Mouse (Mus musculus) MEL (cell line): ENCODE data around the gene Rtf1. TPM values are rescaled to one million over a fixed set of nuclear protein-coding genes. Genes with fewer than 3 reads are reported as not detected.
A peak's percentile ranks its signal among the peaks of the same experiment; 100 is the strongest.

ENCODE experiments used
- DNase-seq: peaks from one replicate; pipeline ENCODE4 v3.0.0; 2011; ENCODE audit warnings: low read depth, low spot score
- H3K27ac ChIP-seq: 2 replicates; pipeline ENCODE4 v1.5.1; 2012; ENCODE audit warnings: low read depth, mild to moderate bottlenecking, control low read depth, low read length, moderate library complexity; ENCODE audit not compliant: control insufficient read depth
- H3K27me3 ChIP-seq, 2 experiments: fragments of 150-350 bp in 1 of 2; sonication (generic) in 1 of 2; 2 replicates each; pipeline ENCODE4 v1.6.1; 2012; ENCODE audit warnings: low read length in 2 of 2, mild to moderate bottlenecking in 2 of 2, improper control_type of control experiment in 1 of 2, moderate library complexity in 1 of 2; ENCODE audit not compliant: insufficient read depth in 2 of 2, control insufficient read depth in 1 of 2
- H3K36me3 ChIP-seq, 2 experiments: 2 replicates each; pipeline ENCODE4 v1.6.1; 2012 to 2014; ENCODE audit warnings: low read length in 2 of 2, improper control_type of control experiment in 1 of 2, inconsistent platforms in 1 of 2, mild to moderate bottlenecking in 1 of 2; ENCODE audit not compliant: insufficient read depth in 2 of 2, control insufficient read depth in 1 of 2
- H3K4me1 ChIP-seq, 2 experiments: fragments of 150-350 bp in 1 of 2; sonication (generic) in 1 of 2; 2 replicates each; pipeline ENCODE4 v1.6.1; 2012; ENCODE audit warnings: low read length in 2 of 2, improper control_type of control experiment in 1 of 2, mild to moderate bottlenecking in 1 of 2; ENCODE audit not compliant: insufficient read depth in 2 of 2, control insufficient read depth in 1 of 2
- H3K4me3 ChIP-seq, 2 experiments: fragments of 150-350 bp in 1 of 2; sonication (generic) in 1 of 2; 2 replicates each; pipeline ENCODE4 v1.5.1; 2012; ENCODE audit warnings: low read depth in 2 of 2, low read length in 2 of 2, mild to moderate bottlenecking in 2 of 2, moderate library complexity in 2 of 2, control low read depth in 1 of 2, improper control_type of control experiment in 1 of 2; ENCODE audit not compliant: control insufficient read depth in 1 of 2, insufficient read depth in 1 of 2
- H3K79me2 ChIP-seq: 2 replicates; pipeline ENCODE4 v1.6.1; 2012; ENCODE audit warnings: mild to moderate bottlenecking, low read length, moderate library complexity; ENCODE audit not compliant: control insufficient read depth, poor library complexity, insufficient read depth
- H3K9ac ChIP-seq: 2 replicates; pipeline ENCODE4 v1.6.1; 2012; ENCODE audit warnings: low read depth, mild to moderate bottlenecking, control low read depth, low read length, moderate library complexity; ENCODE audit not compliant: control insufficient read depth, poor library complexity, severe bottlenecking
- H3K9me3 ChIP-seq: fragments of 150-350 bp; sonication (generic); replicated peaks from 2 replicates; pipeline ENCODE4 v1.6.1; 2012; ENCODE audit warnings: mild to moderate bottlenecking, low read length, improper control_type of control experiment, moderate library complexity; ENCODE audit not compliant: insufficient read depth
- BHLHE40 ChIP-seq: IDR thresholded peaks from 2 replicates; pipeline ENCODE4 v1.6.1; 2012; ENCODE audit warnings: low read depth, mild to moderate bottlenecking, inconsistent platforms, low read length, improper control_type of control experiment, borderline replicate concordance
- CHD1 ChIP-seq: IDR thresholded peaks from 2 replicates; pipeline ENCODE4 v1.6.1; 2012; ENCODE audit warnings: low read depth, mild to moderate bottlenecking, inconsistent platforms, low read length, improper control_type of control experiment
- CHD2 ChIP-seq: IDR thresholded peaks from 2 replicates; pipeline ENCODE4 v1.6.1; 2011; ENCODE audit warnings: low read length, improper control_type of control experiment
- CTCF ChIP-seq, 3 experiments: IDR thresholded peaks in 2 of 3; conservative IDR thresholded peaks in 1 of 3; 2 replicates each; pipeline ENCODE4 v1.5.1; 2011 to 2012; ENCODE audit warnings: low read length in 3 of 3, low read depth in 2 of 3, mild to moderate bottlenecking in 2 of 3, improper control_type of control experiment in 1 of 3, inconsistent platforms in 1 of 3, mixed read lengths in 1 of 3, moderate library complexity in 1 of 3; ENCODE audit not compliant: control insufficient read depth in 1 of 3, insufficient read depth in 1 of 3, poor library complexity in 1 of 3, severe bottlenecking in 1 of 3
- ELF1 ChIP-seq: IDR thresholded peaks from 2 replicates; pipeline ENCODE4 v1.6.1; 2014; ENCODE audit warnings: low read depth, mild to moderate bottlenecking, inconsistent platforms, low read length, improper control_type of control experiment, moderate library complexity
- ETS1 ChIP-seq: IDR thresholded peaks from 2 replicates; pipeline ENCODE4 v1.6.1; 2012; ENCODE audit warnings: low read depth, mild to moderate bottlenecking, inconsistent platforms, low read length, improper control_type of control experiment, moderate library complexity
- GABPA ChIP-seq: IDR thresholded peaks from 2 replicates; pipeline ENCODE4 v1.6.1; 2012; ENCODE audit warnings: low read depth, mild to moderate bottlenecking, inconsistent platforms, low read length, improper control_type of control experiment, moderate library complexity
- MAX ChIP-seq: IDR thresholded peaks from 2 replicates; pipeline ENCODE4 v1.6.1; 2011; ENCODE audit warnings: low read length, improper control_type of control experiment
- MAZ ChIP-seq: IDR thresholded peaks from 2 replicates; pipeline ENCODE4 v1.6.1; 2012; ENCODE audit warnings: low read depth, mild to moderate bottlenecking, inconsistent platforms, low read length, improper control_type of control experiment
- MEF2A ChIP-seq: IDR thresholded peaks from 2 replicates; pipeline ENCODE4 v1.6.1; 2014; ENCODE audit warnings: low read depth, mild to moderate bottlenecking, inconsistent platforms, low read length, improper control_type of control experiment; ENCODE audit not compliant: poor library complexity, insufficient replicate concordance, severe bottlenecking; ENCODE audit errors: extremely low read depth
- MXI1 ChIP-seq: IDR thresholded peaks from 2 replicates; pipeline ENCODE4 v1.6.1; 2011; ENCODE audit warnings: mild to moderate bottlenecking, low read depth, low read length, improper control_type of control experiment
- MYB ChIP-seq: IDR thresholded peaks from 2 replicates; pipeline ENCODE4 v1.6.1; 2011; ENCODE audit warnings: mild to moderate bottlenecking, low read depth, low read length, improper control_type of control experiment
- NELFE ChIP-seq: IDR thresholded peaks from 2 replicates; pipeline ENCODE4 v1.6.1; 2011; ENCODE audit warnings: low read depth, low read length, improper control_type of control experiment
- NRF1 ChIP-seq: IDR thresholded peaks from 2 replicates; pipeline ENCODE4 v1.6.1; 2014; ENCODE audit warnings: low read depth, mild to moderate bottlenecking, inconsistent platforms, low read length, improper control_type of control experiment, moderate library complexity; ENCODE audit not compliant: poor library complexity, insufficient read depth, severe bottlenecking
- POLR2A ChIP-seq, 2 experiments: IDR thresholded peaks; 2 replicates each; pipeline ENCODE4 v1.6.1; 2011 to 2012; ENCODE audit warnings: low read length in 2 of 2, mild to moderate bottlenecking in 2 of 2, control low read depth in 1 of 2, improper control_type of control experiment in 1 of 2, low read depth in 1 of 2, moderate library complexity in 1 of 2; ENCODE audit not compliant: control insufficient read depth in 1 of 2, insufficient read depth in 1 of 2, poor library complexity in 1 of 2
- POLR2AphosphoS2 ChIP-seq: IDR thresholded peaks from 2 replicates; pipeline ENCODE4 v1.6.1; 2011; ENCODE audit warnings: low read length, improper control_type of control experiment
- RAD21 ChIP-seq: IDR thresholded peaks from 2 replicates; pipeline ENCODE4 v1.6.1; 2011; ENCODE audit warnings: mild to moderate bottlenecking, low read depth, low read length, improper control_type of control experiment
- RCOR1 ChIP-seq: IDR thresholded peaks from 2 replicates; pipeline ENCODE4 v1.6.1; 2012; ENCODE audit warnings: low read depth, mild to moderate bottlenecking, inconsistent platforms, low read length, improper control_type of control experiment
- SIN3A ChIP-seq: IDR thresholded peaks from 2 replicates; pipeline ENCODE4 v1.6.1; 2012; ENCODE audit warnings: low read length, improper control_type of control experiment, inconsistent platforms
- SMC3 ChIP-seq: IDR thresholded peaks from 2 replicates; pipeline ENCODE4 v1.6.1; 2011; ENCODE audit warnings: low read depth, low read length, improper control_type of control experiment
- TAL1 ChIP-seq: IDR thresholded peaks from 2 replicates; pipeline ENCODE4 v1.6.1; 2012; ENCODE audit warnings: mild to moderate bottlenecking, inconsistent platforms, low read length, moderate library complexity, mixed read lengths
- TCF12 ChIP-seq: IDR thresholded peaks from 2 replicates; pipeline ENCODE4 v1.6.1; 2014; ENCODE audit warnings: low read depth, mild to moderate bottlenecking, inconsistent platforms, low read length, improper control_type of control experiment, moderate library complexity
- USF2 ChIP-seq, 2 experiments: IDR thresholded peaks; 2 replicates each; pipeline ENCODE4 v1.6.1; 2011 to 2012; ENCODE audit warnings: improper control_type of control experiment in 2 of 2, low read length in 2 of 2, borderline replicate concordance in 1 of 2, inconsistent platforms in 1 of 2, low read depth in 1 of 2, mild to moderate bottlenecking in 1 of 2; ENCODE audit not compliant: insufficient read depth in 1 of 2
- ZKSCAN1 ChIP-seq: IDR thresholded peaks from 2 replicates; pipeline ENCODE4 v1.6.1; 2012; ENCODE audit warnings: low read depth, mild to moderate bottlenecking, inconsistent platforms, low read length, improper control_type of control experiment, moderate library complexity
- ZMIZ1 ChIP-seq: IDR thresholded peaks from 2 replicates; pipeline ENCODE4 v1.6.1; 2012; ENCODE audit warnings: low read depth, mild to moderate bottlenecking, inconsistent platforms, low read length, improper control_type of control experiment, moderate library complexity
- ZNF384 ChIP-seq: IDR thresholded peaks from 2 replicates; pipeline ENCODE4 v1.6.1; 2012; ENCODE audit warnings: low read depth, mild to moderate bottlenecking, inconsistent platforms, low read length, improper control_type of control experiment
- polyA plus RNA-seq, 2 experiments: library from polyadenylated mRNA; stranded (reverse) in 1 of 2; unstranded in 1 of 2; fragments of >175 nt in 1 of 2; fragments of >200 nt in 1 of 2; gene quantifications; 2 replicates each; pipeline versions ENCODE4 v1.2.1 to v1.2.4; 2012; ENCODE audit warnings: low replicate concordance in 2 of 2, low read depth in 1 of 2; ENCODE audit not compliant: insufficient read length in 2 of 2, insufficient read depth in 1 of 2, missing spikeins in 1 of 2
- total RNA-seq: library from RNA; depleted of rRNA; stranded (reverse); fragments of 300-350 nt; gene quantifications from 2 replicates; pipeline ENCODE4 v1.2.3, GENCODE M21; 2012

The Rtf1 gene
- total and polyA plus RNA-seq, 3 experiments: 10.6 to 46.0 TPM; not detected in 1

- H3K79me2 ChIP-seq: peaks cover 3% of the 10 kb centered on the region; the same call in 1 of the 2 replicates
- peak; percentile 83 for DNase-seq
- no peaks in the 10 kb centered on the region for H3K9me3 ChIP-seq
- no peaks in the 10 kb centered on the region for H3K27me3 ChIP-seq
- peak within 1 kb of the TSS; percentile 82 to 99 for H3K4me3 ChIP-seq
- H3K4me1 ChIP-seq: peaks cover 0 to 3% of the 10 kb centered on the region in 2 experiments; a peak in 1 of 4 replicates
- peak within 1 kb of the TSS; percentile 77 for H3K27ac ChIP-seq
- TF ChIP-seq SIN3A (peak; percentile 60), ZMIZ1 (peak; percentile 43; the same call in 1 of the 2 replicates), MXI1 (peak; percentile 36), BHLHE40 (no peak), MAX (no peak), MYB (no peak), ZNF384 (no peak), POLR2AphosphoS2 (peak; percentile 59; the same call in 1 of the 2 replicates), ETS1 (no peak), MAZ (peak; percentile 48; the same call in 1 of the 2 replicates), SMC3 (no peak), NRF1 (no peak), TCF12 (0 out of 2 replicates have a peak, but pooled peaks have one; percentile 11), RCOR1 (no peak), MEF2A (no peak), ZKSCAN1 (no peak), NELFE (peak; percentile 66), CHD1 (no peak; the same call in 1 of the 2 replicates), POLR2A (IDR thresholded peaks at IDR 0.05; ENCODE audit: control insufficient read depth in 1 of 2, insufficient read depth in 1 of 2, low read depth in 1 of 2, low read length in 2 of 2, poor library complexity in 1 of 2) (peak; percentile 14 to 74; a peak in 2 of 4 replicates), TAL1 (no peak), CTCF (IDR thresholded peaks at IDR 0.05 in 2 of 3, conservative IDR thresholded peaks at IDR 0.05 in 1 of 3; ENCODE audit: control insufficient read depth in 1 of 3, insufficient read depth in 1 of 3, low read depth in 2 of 3, low read length in 3 of 3, poor library complexity in 1 of 3, severe bottlenecking in 1 of 3) (0 out of 6 replicates have a peak, but pooled peaks of 1 of the 3 experiments have one; percentile 2), USF2 (IDR thresholded peaks at IDR 0.05; ENCODE audit: borderline replicate concordance in 1 of 2, insufficient read depth in 1 of 2, low read depth in 1 of 2, low read length in 2 of 2) (no peak), GABPA (no peak), CHD2 (peak; percentile 37; the same call in 1 of the 2 replicates), ELF1 (peak; percentile 17; the same call in 1 of the 2 replicates), RAD21 (no peak)
- H3K9ac ChIP-seq: peak within 1 kb of the TSS; percentile 84
- no peaks in the 10 kb centered on the region; a peak in 1 of 4 replicates for H3K36me3 ChIP-seq
Observed at GRCm38 (mm10) chr2:119741581-119742411, 66.9 kb downstream of the Rtf1 start, which contains the start of gene Itpka. TSS of gene Itpka (plus strand) at chr2:119742337.
